Mouse (Mus musculus): Measurements from ENCODE around the gene Hps4. TPM values are rescaled to one million over a fixed set of nuclear protein-coding genes. Genes with fewer than 3 reads are reported as not detected.
A peak's percentile ranks its signal among the peaks of the same experiment; 100 is the strongest.

Hps4 gene
- polyA plus RNA-seq, 2 experiments: 28.0 to 52.5 TPM

- Histone ChIP-seq H3K4me2 (replicated peaks; ENCODE audit: low read depth, low read length, severe bottlenecking) (no peak overlapping the region), H3K9me3 (ENCODE audit: control insufficient read depth, low read length) (no peaks in the 10 kb centered on the region), H3K27me3 (ENCODE audit: control insufficient read depth, insufficient read depth, low read length) (no peaks in the 10 kb centered on the region), H3K27ac (replicated peaks; ENCODE audit: low read depth, low read length) (no peak overlapping the region), H3K9ac (ENCODE audit: low read depth, low read length, severe bottlenecking) (no peak overlapping the region), H3K36me3 (ENCODE audit: control insufficient read depth, insufficient read depth, low read length) (peaks cover 28% of the 10 kb centered on the region), H3K4me3 (replicated peaks; ENCODE audit: low read length) (no peak overlapping the region), H3K4me1 (ENCODE audit: control insufficient read depth, insufficient read depth, low read length) (0 out of 2 replicates have a peak, but pooled peaks cover 3% of the 10 kb centered on the region)
- no peak for TF ChIP-seq POLR2A (IDR thresholded peaks at IDR 0.05; ENCODE audit: borderline replicate concordance, extremely low read depth, insufficient read depth, insufficient read length)
- ATAC-seq (ENCODE audit: low FRiP score, low read depth) (peak; percentile 69), DNase-seq (ENCODE audit: low spot score) (peak; percentile 47)
- WGBS: 38% methylated on average over 17 of the region's 17 CpGs
These were observed 39.9 kb downstream of the Hps4 start for GRCm38 (mm10) chr5:112382641-112383330.

GRCm38 (mm10) chr5:112384805-112385472 is 42.1 kb downstream of the Hps4 start:
- H3K36me3 ChIP-seq (ENCODE audit: control insufficient read depth, insufficient read depth, low read length): peaks cover 14% of the 10 kb centered on the region
- TF ChIP-seq POLR2A (IDR thresholded peaks at IDR 0.05; ENCODE audit: borderline replicate concordance, extremely low read depth, insufficient read depth, insufficient read length): no peak
- H3K4me2 ChIP-seq (replicated peaks; ENCODE audit: low read depth, low read length, severe bottlenecking): no peak overlapping the region
- no peak for ATAC-seq (ENCODE audit: low FRiP score, low read depth)
- no peak overlapping the region for H3K4me3 ChIP-seq (replicated peaks; ENCODE audit: low read length)
- H3K27me3 ChIP-seq (ENCODE audit: control insufficient read depth, insufficient read depth, low read length): no peaks in the 10 kb centered on the region
- H3K9ac ChIP-seq (ENCODE audit: low read depth, low read length, severe bottlenecking): no peak overlapping the region
- H3K27ac ChIP-seq (replicated peaks; ENCODE audit: low read depth, low read length): no peak overlapping the region
- 85% methylated on average over 13 of the region's 13 CpGs for WGBS
- DNase-seq (ENCODE audit: low spot score): no peak
- 0 out of 2 replicates have a peak, but pooled peaks cover 3% of the 10 kb centered on the region for H3K4me1 ChIP-seq (ENCODE audit: control insufficient read depth, insufficient read depth, low read length)
- H3K9me3 ChIP-seq (ENCODE audit: control insufficient read depth, low read length): no peaks in the 10 kb centered on the region

GRCm38 (mm10) chr5:112385973-112386372 is 43.1 kb downstream of the Hps4 start:
- 78% methylated on average over 2 of the region's 2 CpGs for WGBS
- no peaks in the 10 kb centered on the region for H3K27me3 ChIP-seq (ENCODE audit: control insufficient read depth, insufficient read depth, low read length)
- H3K36me3 ChIP-seq (ENCODE audit: control insufficient read depth, insufficient read depth, low read length): peaks cover 21% of the 10 kb centered on the region; the same call in 1 of the 2 replicates
- no peak for TF ChIP-seq POLR2A (IDR thresholded peaks at IDR 0.05; ENCODE audit: borderline replicate concordance, extremely low read depth, insufficient read depth, insufficient read length)
- H3K27ac ChIP-seq (replicated peaks; ENCODE audit: low read depth, low read length): no peak overlapping the region
- ATAC-seq (ENCODE audit: low FRiP score, low read depth) (no peak), DNase-seq (ENCODE audit: low spot score) (no peak)
- no peak overlapping the region for H3K4me2 ChIP-seq (replicated peaks; ENCODE audit: low read depth, low read length, severe bottlenecking)
- H3K4me1 ChIP-seq (ENCODE audit: control insufficient read depth, insufficient read depth, low read length): 0 out of 2 replicates have a peak, but pooled peaks cover 3% of the 10 kb centered on the region
- no peak overlapping the region for H3K4me3 ChIP-seq (replicated peaks; ENCODE audit: low read length)
- H3K9me3 ChIP-seq (ENCODE audit: control insufficient read depth, low read length): no peaks in the 10 kb centered on the region
- H3K9ac ChIP-seq (ENCODE audit: low read depth, low read length, severe bottlenecking): no peak overlapping the region

- DNase-seq (ENCODE audit: low spot score) (no peak), ATAC-seq (ENCODE audit: low FRiP score, low read depth) (no peak)
- H3K4me3 ChIP-seq (replicated peaks; ENCODE audit: low read length): no peak overlapping the region
- no peak for TF ChIP-seq POLR2A (IDR thresholded peaks at IDR 0.05; ENCODE audit: borderline replicate concordance, extremely low read depth, insufficient read depth, insufficient read length)
- peaks cover 7% of the 10 kb centered on the region for H3K4me1 ChIP-seq (ENCODE audit: control insufficient read depth, insufficient read depth, low read length)
- H3K4me2 ChIP-seq (replicated peaks; ENCODE audit: low read depth, low read length, severe bottlenecking): no peak overlapping the region
- H3K27ac ChIP-seq (replicated peaks; ENCODE audit: low read depth, low read length): no peak overlapping the region
- H3K9me3 ChIP-seq (ENCODE audit: control insufficient read depth, low read length): no peaks in the 10 kb centered on the region
- H3K27me3 ChIP-seq (ENCODE audit: control insufficient read depth, insufficient read depth, low read length): no peaks in the 10 kb centered on the region; the same call in 1 of the 2 replicates
- WGBS: 70% methylated on average over 9 of the region's 9 CpGs
- no peak overlapping the region for H3K9ac ChIP-seq (ENCODE audit: low read depth, low read length, severe bottlenecking)
- peaks cover 28% of the 10 kb centered on the region; the same call in 1 of the 2 replicates for H3K36me3 ChIP-seq (ENCODE audit: control insufficient read depth, insufficient read depth, low read length)
These were observed 46.5 kb downstream of the Hps4 start for GRCm38 (mm10) chr5:112389352-112389751.

GRCm38 (mm10) chr5:112391002-112391401 is 48.1 kb downstream of the Hps4 start:
- no peak overlapping the region for H3K27ac ChIP-seq (replicated peaks; ENCODE audit: low read depth, low read length)
- DNase-seq (ENCODE audit: low spot score): no peak
- H3K4me3 ChIP-seq (replicated peaks; ENCODE audit: low read length): no peak overlapping the region
- H3K36me3 ChIP-seq (ENCODE audit: control insufficient read depth, insufficient read depth, low read length): peaks cover 15% of the 10 kb centered on the region; the same call in 1 of the 2 replicates
- no peak for TF ChIP-seq POLR2A (IDR thresholded peaks at IDR 0.05; ENCODE audit: borderline replicate concordance, extremely low read depth, insufficient read depth, insufficient read length)
- no peaks in the 10 kb centered on the region for H3K9me3 ChIP-seq (ENCODE audit: control insufficient read depth, low read length)
- H3K4me1 ChIP-seq (ENCODE audit: control insufficient read depth, insufficient read depth, low read length): peaks cover 7% of the 10 kb centered on the region
- WGBS: 53% methylated on average over 16 of the region's 16 CpGs
- H3K9ac ChIP-seq (ENCODE audit: low read depth, low read length, severe bottlenecking): no peak overlapping the region
- H3K4me2 ChIP-seq (replicated peaks; ENCODE audit: low read depth, low read length, severe bottlenecking): no peak overlapping the region
- H3K27me3 ChIP-seq (ENCODE audit: control insufficient read depth, insufficient read depth, low read length): no peaks in the 10 kb centered on the region; the same call in 1 of the 2 replicates
- no peak for ATAC-seq (ENCODE audit: low FRiP score, low read depth)

Measured in limb, embryonic 14.5 days (tissue).